Mouse (Mus musculus) thymus, adult 2 months (tissue): Measurements from ENCODE around the gene Scrn1. TPM values are rescaled to one million over a fixed set of nuclear protein-coding genes. Genes with fewer than 3 reads are reported as not detected.

ENCODE experiments used
- DNase-seq: peaks from one replicate; pipeline ENCODE4 v3.0.0; 2021
- H3K27ac ChIP-seq: fragments of 200-500 bp; 2 replicates; pipeline ENCODE4 v1.5.1; 2012; ENCODE audit warnings: low read length, control low read depth; ENCODE audit not compliant: control insufficient read depth, insufficient read depth
- H3K27me3 ChIP-seq: fragments of 200-500 bp; 2 replicates; pipeline ENCODE4 v1.6.1; 2012; ENCODE audit warnings: mild to moderate bottlenecking, low read length, moderate library complexity, mixed read lengths; ENCODE audit not compliant: control insufficient read depth, insufficient read depth
- H3K36me3 ChIP-seq: fragments of 200-500 bp; 2 replicates; pipeline ENCODE4 v1.6.1; 2012; ENCODE audit warnings: mild to moderate bottlenecking, low read length, moderate library complexity; ENCODE audit not compliant: control insufficient read depth, insufficient read depth
- H3K4me1 ChIP-seq: fragments of 200-500 bp; replicated peaks from 2 replicates; pipeline ENCODE4 v1.6.1; 2012; ENCODE audit warnings: low read length; ENCODE audit not compliant: control insufficient read depth, insufficient read depth
- H3K4me3 ChIP-seq: fragments of 200-500 bp; 2 replicates; pipeline ENCODE4 v1.5.1; 2012; ENCODE audit warnings: mild to moderate bottlenecking, low read length, control low read depth, moderate library complexity; ENCODE audit not compliant: control insufficient read depth, insufficient read depth
- CTCF ChIP-seq: fragments of 200-500 bp; IDR thresholded peaks from 2 replicates; pipeline ENCODE4 v1.5.1; 2012; ENCODE audit warnings: mild to moderate bottlenecking, control low read depth, low read length, moderate library complexity, borderline replicate concordance; ENCODE audit not compliant: control insufficient read depth, poor library complexity, insufficient read depth; ENCODE audit errors: extremely low read depth
- POLR2A ChIP-seq: fragments of 200-500 bp; IDR thresholded peaks from 2 replicates; pipeline ENCODE4 v1.6.1; 2012; ENCODE audit warnings: mild to moderate bottlenecking, low read length, control low read depth, moderate library complexity; ENCODE audit not compliant: control insufficient read depth, poor library complexity, insufficient read depth; ENCODE audit errors: extremely low read depth
- WGBS: fragments of 180-500 bp; shearing (Covaris S2); methylation state at CpG from one replicate; pipeline ENCODE4 v1.1.7; 2018; 5-methylcytosine and 5-hydroxymethylcytosine counted together
- polyA plus RNA-seq: library from polyadenylated mRNA; depleted of rRNA; stranded (reverse); fragments of >200 nt; gene quantifications from 2 replicates; pipeline ENCODE4 v1.2.3, GENCODE M21; 2012

The Scrn1 gene
- polyA plus RNA-seq, 1 experiment, result 0.55 TPM

DNA sequence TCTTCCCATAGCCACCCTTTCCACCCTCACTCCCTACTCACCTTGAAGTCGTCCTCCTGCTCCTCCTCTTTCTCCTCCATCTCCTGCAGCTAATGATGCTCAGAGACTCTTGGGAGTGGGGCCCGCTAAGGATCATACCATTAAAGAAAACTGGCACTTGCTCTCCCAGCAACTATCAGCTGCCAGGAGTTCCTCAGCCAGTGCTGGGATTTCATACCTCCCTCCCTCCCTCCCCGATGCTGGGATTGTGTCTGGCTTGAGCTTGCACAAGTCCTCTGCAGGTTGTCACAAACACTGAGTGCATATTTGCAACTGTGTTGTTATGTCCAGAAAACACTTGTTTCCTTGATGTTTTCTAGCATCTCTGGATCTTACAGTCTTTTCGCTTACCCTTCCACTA, 30.9 kb upstream of the Scrn1 start, which contains the start of gene Fkbp14:
Fkbp14 (minus strand) TSS at position 101 of the 400 bp plus-strand sequence.
- H3K27ac ChIP-seq, result no peak within 1 kb of the TSS

DNA sequence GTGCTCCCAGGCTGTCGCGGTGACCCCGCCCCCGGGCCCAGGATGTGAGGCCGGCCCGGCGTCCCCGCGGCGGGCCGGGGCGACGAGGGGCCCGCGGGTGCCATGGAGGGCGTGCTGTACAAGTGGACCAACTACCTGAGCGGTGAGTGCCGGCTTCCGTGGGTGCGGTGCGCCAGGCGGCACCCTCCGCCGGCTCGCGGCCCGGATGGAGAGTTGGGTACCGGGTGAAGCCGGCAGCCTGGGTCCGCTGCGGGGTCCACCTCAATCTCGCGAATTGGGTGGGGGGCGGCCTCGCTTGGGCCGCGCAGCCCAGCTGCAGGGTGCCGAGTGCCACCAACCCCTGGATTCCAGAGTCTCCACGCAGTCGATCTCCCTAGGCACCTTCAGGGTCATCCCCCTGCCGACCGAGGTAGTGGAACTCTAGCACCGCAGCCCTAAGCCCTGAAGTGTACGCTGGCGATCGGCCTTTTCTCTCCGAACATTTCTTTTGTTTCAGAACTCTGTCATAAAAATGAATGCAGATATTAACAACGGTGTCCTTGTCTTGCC, 29.1 kb upstream of the Scrn1 start:
- no peak overlapping the region for H3K27ac ChIP-seq
- peak; percentile 14; the same call in 1 of the 2 replicates for TF ChIP-seq CTCF
- TF ChIP-seq POLR2A, result no peak
- WGBS, result 2% methylated on average over 47 of the region's 48 CpGs

More for the DNA sequence above, 30.9 kb upstream of the Scrn1 start, which contains the start of gene Fkbp14:
- H3K4me3 ChIP-seq, result no peak within 1 kb of the TSS
- DNase-seq, result no peak
- no peak for TF ChIP-seq POLR2A
- no peak for TF ChIP-seq CTCF
- peaks cover 3% of the 10 kb centered on the region for H3K4me1 ChIP-seq
- H3K36me3 ChIP-seq, result no peaks in the 10 kb centered on the region
- peaks cover 17% of the 10 kb centered on the region for H3K27me3 ChIP-seq
- 90% methylated on average over 4 of the region's 4 CpGs for WGBS

DNA sequence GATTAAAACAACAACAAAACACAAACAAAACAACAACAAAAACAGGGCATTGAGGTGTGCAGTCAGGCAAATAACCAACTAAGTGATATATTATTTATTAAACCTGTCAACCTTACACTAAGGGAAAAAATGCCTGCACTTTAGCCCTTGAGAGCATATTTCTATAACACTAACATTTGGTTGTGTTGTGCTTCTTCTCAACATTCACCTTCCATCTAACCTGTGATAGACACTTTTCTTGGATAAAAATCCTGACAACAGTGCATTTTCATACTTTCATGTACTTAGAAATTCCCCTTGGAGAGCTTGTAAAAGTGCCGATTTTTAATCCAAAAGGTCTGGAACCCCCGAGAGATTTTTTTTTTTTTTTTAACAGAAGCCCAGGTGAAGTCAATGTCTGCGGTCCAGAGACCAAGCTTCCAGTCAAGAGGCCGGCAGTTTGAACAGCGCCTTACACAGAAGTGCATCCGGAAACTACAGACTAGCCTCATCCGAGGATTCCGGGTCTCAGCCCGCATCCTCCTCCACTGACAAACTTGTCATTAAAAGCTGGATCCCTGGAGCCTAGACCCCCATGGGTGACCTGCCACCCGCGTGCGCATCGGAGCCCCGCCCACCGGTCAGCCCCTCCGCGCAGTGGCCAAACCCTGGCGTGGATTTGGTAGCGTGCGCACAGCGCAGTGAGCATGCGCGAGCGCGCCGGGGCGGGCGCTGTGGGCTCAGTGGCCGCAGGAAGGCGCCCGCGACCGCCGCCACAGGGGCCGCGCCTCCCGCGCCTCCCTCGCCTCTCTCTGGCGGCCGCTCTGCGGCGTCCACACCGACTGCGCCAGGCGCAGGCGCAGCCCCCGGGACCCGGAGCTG, 28.4 kb upstream of the Scrn1 start, which contains the start of gene Plekha8:
Plekha8 (plus strand) TSS at position 643 of the 861 bp plus-strand sequence.
- Histone ChIP-seq H3K4me1 (peaks cover 3% of the 10 kb centered on the region), H3K27me3 (peaks cover 17% of the 10 kb centered on the region), H3K27ac (no peak within 1 kb of the TSS), H3K36me3 (no peaks in the 10 kb centered on the region), H3K4me3 (peak within 1 kb of the TSS; percentile 61)
- WGBS, result under 1% methylated on average over 49 of the region's 49 CpGs
- TF ChIP-seq CTCF, result no peak
- TF ChIP-seq POLR2A, result no peak
- peak; percentile 79 for DNase-seq

More for the DNA sequence above, 29.1 kb upstream of the Scrn1 start:
- peak overlapping the region; percentile 61 for H3K4me3 ChIP-seq
- no peak for DNase-seq
- no peaks in the 10 kb centered on the region for H3K36me3 ChIP-seq
- peaks cover 17% of the 10 kb centered on the region for H3K27me3 ChIP-seq
- peaks cover 3% of the 10 kb centered on the region for H3K4me1 ChIP-seq

DNA sequence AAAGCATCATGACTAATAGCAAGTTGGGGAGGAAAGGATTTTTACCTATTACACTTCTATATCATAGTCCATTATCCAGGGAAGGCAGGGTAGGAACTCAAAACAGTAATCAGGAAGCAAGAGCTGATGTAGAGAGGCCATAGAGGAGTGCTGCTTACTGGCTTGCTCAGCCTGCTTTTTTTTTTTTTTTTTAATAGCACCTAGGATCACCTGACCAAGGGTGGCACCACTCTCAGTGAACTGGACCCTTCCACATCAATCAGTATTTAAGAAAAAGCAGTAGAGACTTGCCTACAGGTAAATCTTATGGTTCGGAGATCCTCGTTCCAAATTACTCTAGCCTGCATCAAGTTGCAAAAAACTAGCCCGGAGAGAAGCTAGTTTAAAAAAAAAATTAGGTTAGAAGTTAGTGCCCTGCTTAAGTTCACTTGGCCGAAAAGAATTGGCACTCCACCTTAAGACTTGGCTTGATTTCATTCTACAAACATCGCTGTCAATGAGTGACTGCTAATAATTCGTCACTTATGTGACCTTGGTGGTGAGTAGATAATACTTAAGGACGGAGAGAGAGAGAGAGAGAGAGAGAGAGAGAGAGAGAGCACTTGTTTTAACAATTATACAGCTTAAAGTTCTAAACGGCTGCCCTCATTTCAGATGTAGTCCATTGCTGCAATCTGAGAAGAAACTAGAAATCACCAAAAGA, 27.6 kb upstream of the Scrn1 start:
- peaks cover 17% of the 10 kb centered on the region for H3K27me3 ChIP-seq
- peaks cover 3% of the 10 kb centered on the region for H3K4me1 ChIP-seq
- H3K36me3 ChIP-seq, result no peaks in the 10 kb centered on the region
- 60% methylated on average over 8 of the region's 8 CpGs for WGBS
- TF ChIP-seq CTCF, result no peak
- TF ChIP-seq POLR2A, result no peak
- H3K27ac ChIP-seq, result no peak overlapping the region
- no peak overlapping the region for H3K4me3 ChIP-seq
- no peak for DNase-seq

DNA sequence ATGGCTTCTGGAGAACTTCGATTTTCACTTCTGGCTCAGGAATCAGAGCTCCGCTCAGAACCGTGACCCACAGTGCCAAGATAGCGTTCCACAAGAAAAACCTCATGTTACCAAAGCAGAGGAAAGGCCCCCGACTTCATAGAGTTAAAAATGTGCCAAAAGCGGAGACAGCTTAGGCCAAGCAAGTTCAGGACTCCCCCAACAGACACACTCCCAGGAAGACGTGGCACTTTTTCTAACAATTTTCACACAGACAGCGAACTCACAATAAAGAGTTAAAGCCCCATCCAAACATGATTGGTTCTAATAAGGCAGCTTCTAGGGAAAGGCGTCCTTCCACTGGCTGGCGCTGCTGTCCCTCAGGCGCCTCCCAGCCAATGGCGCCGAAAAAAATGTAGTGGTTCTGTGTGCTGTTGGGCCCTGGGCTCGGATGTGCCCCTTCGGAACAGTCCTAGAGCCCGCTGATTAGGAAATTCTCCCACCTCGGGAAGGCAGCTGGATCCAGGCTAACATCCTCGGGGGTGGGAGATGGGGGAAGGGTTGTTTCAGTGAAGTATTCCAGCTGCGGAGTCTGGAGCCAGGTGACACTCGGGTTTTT, 26.7 kb upstream of the Scrn1 start:
- Histone ChIP-seq H3K36me3 (no peaks in the 10 kb centered on the region), H3K27me3 (peaks cover 17% of the 10 kb centered on the region), H3K27ac (no peak overlapping the region), H3K4me3 (peak overlapping the region; percentile 26), H3K4me1 (peaks cover 3% of the 10 kb centered on the region)
- DNase-seq, result peak; percentile 76
- WGBS, result 3% methylated on average over 20 of the region's 20 CpGs
- no peak for TF ChIP-seq CTCF
- TF ChIP-seq POLR2A, result no peak

DNA sequence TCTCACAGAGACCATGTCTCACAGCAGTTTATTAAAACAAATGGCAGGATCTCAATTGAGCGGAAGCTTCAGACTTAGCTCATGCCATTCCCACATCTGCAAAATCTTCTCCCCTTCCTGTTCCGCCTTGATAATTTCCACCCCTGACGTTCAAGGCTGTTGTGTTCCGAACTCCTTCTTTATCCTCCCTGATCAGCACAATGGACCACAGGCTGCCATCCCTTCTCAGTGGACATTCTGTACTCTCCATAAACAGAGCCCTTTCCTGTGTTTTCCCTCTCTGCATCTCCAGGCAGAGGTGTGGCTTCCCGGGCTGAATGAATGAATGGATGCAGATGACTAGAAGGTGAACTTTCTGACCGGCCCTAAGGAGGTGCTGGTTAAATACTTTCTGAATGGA, 25.5 kb upstream of the Scrn1 start:
- Histone ChIP-seq H3K36me3 (no peaks in the 10 kb centered on the region), H3K4me1 (peaks cover 3% of the 10 kb centered on the region), H3K27ac (no peak overlapping the region), H3K4me3 (no peak overlapping the region), H3K27me3 (peaks cover 17% of the 10 kb centered on the region)
- no peak for TF ChIP-seq POLR2A
- TF ChIP-seq CTCF, result no peak
- DNase-seq, result no peak
- WGBS, result 78% methylated on average over 6 of the region's 6 CpGs
